Mouse (Mus musculus) thymus, postnatal 10 days (tissue): ENCODE results near the gene 1700029P11Rik.

Experiments used
- DNase-seq, 2 experiments: peaks; one replicate each; pipeline ENCODE4 v3.0.0; 2021; ENCODE audit warnings: low spot score in 2 of 2

1700029P11Rik gene

DNA sequence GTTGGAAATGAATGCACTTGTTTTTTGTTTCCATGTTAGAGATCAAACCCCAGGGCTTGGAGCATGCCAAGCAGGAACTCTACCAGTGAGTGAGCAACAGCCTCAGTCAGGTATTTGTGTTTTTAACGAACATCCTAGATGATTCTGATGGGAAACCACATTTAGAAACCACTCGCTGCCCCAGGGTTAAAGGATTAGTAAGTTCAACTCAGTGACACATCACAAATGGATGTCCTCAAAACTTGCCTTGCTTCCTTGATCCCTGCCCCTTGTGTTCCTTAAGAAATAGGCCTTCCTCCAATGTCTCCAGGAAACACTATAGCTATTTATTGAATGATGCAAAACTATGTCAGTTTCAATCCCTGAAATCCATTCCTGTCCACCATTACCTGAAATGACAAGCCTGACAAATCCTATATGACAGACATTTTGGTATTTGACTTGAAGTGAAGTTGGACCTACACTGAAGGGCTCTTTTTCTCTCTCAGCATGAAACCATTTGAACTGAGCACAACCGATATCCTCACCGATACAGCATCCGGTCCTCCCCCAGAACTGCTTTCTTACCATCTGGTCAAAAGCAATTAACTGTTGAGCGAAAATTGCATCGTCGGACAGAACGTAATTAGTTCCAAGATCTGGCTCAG, 34.5 kb downstream of the 1700029P11Rik start:
- no peak for DNase-seq

DNA sequence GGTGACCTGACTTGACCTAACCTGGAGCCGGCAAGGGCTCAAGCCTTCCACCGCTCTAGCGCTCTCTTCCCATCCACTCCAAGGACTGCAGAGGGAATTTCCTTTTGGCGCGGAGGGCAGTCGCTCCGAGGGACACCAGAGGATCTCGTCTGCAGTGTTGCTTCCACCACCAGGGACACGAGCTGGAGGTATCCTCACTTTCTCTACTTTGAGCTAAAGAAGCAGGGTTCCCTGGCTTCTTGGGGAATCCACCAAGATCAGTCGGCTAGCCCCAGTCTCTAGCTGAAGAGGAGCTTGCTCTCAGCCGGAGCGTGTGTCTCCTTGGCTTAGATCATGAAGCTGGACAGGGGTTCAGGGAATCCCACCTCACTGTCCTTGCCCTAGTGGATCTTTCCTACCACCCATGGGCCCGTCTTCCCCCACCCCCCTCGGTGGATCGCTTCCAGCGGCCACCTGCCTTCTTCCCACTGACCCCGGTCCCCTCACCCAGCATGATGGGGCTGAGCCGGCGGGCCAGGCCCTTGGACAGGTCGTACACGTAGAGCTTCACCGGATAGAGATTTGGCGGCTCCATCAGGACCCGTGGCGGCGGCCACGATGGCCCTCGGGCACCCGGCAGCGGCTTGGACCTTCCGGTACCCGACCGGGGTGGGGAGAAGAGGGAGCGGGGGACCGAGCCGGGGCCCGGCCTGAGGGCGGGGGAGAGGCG, 35.2 kb downstream of the 1700029P11Rik start:
- no peak for DNase-seq

DNA sequence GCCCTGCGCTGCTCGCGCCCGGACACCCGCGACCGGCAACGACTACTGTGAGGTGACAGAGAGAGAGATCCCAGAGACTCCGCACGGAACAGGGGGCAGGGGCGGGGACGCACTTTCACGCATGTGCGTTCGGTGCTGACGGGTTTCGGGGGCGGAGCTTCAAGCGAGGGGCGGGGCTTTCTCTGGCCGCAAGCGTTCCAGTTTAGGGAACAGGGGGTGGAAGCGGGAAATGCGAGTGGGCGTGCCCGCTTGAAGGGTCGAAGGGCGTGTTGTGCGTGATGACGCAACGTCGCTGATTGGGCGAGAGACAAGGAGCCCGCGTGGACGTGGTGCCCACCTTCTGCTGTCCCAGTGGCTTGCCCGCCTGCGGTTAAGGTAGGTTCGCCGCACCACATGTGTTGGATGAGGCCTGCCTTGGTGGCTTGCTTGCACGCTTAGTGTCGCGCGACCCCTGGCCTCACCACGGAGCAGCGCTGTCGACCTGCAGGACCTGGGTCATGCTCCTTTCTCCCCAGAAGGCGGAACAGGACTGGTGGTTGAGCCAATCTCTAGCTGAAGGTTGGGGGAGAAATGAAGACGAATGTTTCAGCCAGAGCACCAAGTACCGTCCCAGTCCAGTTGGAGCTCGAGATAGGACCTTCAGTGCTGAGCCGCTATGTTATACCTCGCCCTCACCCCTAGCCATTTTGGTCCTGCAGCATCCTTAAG, 35.9 kb downstream of the 1700029P11Rik start:
- peak; percentile 100 for DNase-seq

DNA sequence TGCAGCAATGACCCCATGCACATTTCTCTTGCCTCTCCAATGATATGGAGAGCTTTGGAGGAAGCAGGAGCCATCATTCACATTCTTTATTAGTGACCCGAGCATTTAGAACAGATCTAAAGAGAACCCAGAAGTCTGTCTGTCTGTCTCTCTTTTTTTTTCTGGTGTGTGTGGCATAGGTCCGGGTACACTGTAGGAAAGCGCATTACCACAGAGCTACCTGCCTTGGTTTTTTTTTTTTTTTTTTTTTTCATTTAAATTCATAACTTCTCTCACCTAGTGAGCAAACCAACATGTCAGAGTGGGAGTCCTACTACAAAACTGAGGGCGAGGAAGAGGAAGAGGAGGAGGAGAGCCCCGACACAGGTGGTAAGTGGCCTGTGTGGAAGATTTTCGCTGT, 36.5 kb downstream of the 1700029P11Rik start:
- no peak for DNase-seq

DNA sequence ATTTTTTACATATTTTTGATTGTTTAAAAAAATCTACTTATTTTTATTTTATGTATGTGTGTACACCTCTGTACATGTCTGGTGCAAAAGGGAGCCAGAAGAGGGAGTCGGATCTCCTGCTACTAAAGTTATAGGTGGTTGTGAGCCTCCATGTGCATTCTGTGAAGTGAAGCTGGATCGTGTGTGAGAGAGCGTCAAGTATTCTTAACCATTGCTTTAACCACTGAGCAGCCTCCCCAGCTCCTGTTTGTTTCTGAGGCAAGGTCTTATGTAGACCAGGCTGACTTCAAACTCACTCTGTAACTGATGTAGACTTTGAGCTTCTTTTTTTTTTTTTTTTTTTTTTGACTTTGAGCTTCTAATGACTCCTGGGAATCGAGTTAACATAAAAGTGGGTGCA, 37.1 kb downstream of the 1700029P11Rik start:
- DNase-seq: no peak

DNA sequence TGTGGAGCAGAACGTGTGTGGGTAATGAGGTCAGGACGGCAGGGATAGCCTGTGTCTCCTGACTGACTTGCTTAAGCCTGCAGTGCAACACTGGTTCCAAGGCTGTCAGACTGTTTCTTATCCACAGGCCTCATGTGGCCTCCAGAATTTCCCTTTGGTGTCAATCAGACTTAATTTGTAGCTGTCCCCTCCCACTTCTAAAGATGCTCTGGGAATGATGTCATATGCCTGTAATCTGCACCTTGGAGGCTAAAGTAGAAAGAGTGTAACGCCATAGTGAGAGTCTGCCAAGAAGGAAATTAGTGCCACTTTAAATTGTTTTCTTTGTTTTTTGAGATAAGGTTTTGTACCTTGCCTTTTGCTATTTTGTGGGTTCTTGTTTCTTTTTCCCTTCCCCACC, 38.9 kb downstream of the 1700029P11Rik start:
- DNase-seq: no peak

DNA sequence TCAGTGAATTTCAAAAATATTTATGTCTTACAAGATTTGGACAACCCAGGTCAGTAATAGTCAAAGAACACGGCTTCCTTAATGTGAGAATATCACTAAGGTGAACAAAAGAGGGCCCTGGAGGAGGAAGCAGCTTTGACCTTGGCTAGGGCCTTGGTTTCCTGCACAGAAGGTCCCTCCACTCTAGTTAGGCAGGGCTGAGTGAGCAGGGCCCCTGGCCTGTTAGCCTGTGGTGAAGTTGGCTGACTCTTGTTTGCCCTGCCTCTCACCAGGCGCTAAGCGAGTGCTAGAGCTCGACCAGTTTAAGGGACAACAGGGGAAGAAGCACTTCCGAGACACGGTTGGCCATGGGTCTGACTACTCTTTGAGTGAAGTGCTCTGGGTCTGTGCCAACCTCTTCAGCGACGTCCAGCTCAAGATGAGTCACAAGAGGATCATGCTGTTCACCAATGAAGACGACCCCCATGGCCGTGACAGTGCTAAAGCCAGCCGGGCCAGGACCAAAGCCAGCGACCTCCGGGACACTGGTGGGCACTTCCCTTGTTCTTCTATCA, 42.3 kb downstream of the 1700029P11Rik start:
- no peak for DNase-seq

DNA sequence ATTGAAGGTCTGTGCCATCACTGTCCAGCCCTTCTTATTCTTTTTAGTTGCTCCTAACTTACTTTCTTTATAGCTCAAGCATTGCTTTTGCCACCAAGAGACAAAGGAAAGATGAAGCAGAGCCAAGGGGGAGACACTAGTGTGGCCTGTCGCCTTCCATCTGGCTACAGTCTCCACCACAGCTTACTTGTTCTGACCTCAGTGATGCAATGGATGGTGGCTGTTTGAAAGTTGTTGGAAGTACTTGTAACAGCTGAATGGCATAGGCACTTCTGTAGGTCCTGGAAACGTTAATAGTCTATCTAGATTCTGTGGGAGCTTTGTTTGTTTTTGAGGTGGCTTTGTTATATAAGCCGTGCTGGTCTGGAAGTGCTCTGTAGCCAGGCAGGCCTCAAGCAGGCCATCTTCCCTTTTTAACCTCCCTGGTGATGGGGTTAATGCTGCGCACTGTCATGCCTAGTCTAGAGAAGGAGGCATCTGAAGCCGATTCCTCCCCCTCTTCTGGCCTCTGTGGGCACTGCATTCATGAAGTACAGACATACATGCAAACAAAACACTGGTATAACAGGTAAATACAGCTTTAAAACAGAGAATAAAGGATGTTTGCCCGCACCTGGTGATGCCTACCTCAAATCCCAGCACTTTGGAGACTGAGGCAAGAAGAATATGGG, 43.8 kb downstream of the 1700029P11Rik start:
- DNase-seq: no peak

DNA sequence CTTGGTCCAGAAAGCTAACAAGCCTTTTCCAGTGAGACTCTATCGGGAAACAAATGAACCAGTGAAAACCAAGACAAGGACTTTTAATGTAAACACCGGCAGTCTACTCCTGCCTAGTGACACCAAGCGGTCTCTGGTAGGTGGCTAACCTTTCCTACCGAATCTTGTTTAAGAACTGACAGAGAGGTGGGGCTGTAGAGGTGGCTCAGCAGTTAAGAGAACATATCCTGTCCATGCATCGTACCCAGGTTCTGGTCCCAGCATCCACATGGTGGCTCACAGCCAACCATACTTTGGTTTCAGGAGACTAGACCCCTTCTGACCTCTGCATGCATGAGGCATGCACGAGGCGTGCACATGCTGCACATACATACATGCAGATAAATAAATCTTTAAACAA, 46.9 kb downstream of the 1700029P11Rik start:
- peak in 1 of 2 experiments; percentile 61 for DNase-seq

DNA sequence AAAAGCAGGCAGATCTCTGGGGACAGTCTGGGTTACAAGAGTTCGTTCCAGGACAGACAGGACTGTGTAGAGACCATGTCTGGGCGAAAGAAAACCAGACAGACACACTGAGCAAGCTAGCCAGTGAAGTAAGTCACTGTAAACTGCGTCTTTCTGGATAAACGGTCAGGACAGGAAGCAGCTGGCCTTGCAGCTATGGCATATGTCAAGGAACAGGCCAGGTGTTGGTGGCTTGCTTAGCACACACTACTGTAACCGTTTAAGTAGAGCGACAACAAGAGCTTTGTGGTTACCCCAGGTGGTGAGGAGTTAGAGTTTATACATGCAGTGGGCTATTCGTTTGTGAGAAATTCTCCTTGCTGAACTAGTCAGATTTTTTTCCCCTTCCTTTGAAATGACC, 47.4 kb downstream of the 1700029P11Rik start:
- peak; percentile 75 to 85 for DNase-seq
